Mouse (Mus musculus): ENCODE measurements at regions not wholly inside any gene's neighbourhood (a gene's known extent, or its start where the extent isn't known, plus 50 kb on each side); places are given as distances from the start of the nearest gene placed in this dataset.

DNA sequence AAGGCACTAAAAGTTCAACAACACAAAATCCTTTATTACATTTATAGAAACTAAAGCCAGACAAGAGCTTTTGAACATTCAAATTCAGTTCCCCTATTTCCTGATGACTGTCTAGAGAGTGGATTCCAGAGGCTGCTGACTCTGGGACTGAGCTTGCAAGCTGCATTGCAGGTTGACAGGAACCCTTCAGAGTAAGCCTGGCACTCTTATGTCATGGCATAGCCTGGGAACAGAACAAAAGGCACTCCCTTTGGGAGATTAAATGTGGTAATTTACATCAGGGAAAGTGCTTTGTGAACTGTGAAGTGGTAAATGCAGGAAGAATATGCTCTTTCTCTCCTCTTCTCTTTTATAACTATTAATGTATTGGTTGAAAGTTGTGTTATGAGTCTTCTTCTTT, 847.3 kb downstream of the Bcl11a start:
- TF ChIP-seq POLR2A (IDR thresholded peaks at IDR 0.05; ENCODE audit: extremely low read depth, insufficient read depth, low read length) = no peak
- no peak for TF ChIP-seq CTCF (IDR thresholded peaks at IDR 0.05; ENCODE audit: extremely low read depth, insufficient read depth, low read length)
- no peak overlapping the region for H3K4me3 ChIP-seq (ENCODE audit: insufficient read depth, low read length)
- H3K27ac ChIP-seq (ENCODE audit: insufficient read depth, low read length) = no peak overlapping the region
- H3K4me1 ChIP-seq (ENCODE audit: control insufficient read depth, insufficient read depth, low read length) = no peaks in the 10 kb centered on the region

DNA sequence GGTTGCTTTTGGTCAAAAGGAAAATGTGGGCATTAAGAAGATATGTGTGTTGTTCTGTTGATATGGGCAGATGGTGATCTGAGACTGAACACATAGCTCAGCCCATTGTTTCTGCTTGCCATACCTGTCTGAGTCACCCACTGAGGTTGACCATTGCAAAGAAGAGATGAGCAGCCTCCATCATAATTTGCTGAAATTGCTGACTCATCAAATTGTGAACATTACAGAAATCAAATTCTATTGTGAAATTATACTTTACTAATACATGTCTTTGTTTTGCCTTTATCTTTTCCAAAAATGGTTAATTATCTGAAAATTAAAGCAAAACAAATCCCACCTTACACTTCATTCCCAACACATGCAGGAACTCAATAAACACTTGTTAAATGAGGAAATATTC, 865.8 kb downstream of the Bcl11a start:
- no peak overlapping the region for H3K4me3 ChIP-seq (ENCODE audit: insufficient read depth, low read length)
- no peaks in the 10 kb centered on the region for H3K4me1 ChIP-seq (ENCODE audit: control insufficient read depth, insufficient read depth, low read length)
- TF ChIP-seq CTCF (IDR thresholded peaks at IDR 0.05; ENCODE audit: extremely low read depth, insufficient read depth, low read length) (no peak), POLR2A (IDR thresholded peaks at IDR 0.05; ENCODE audit: extremely low read depth, insufficient read depth, low read length) (no peak)
- no peak overlapping the region for H3K27ac ChIP-seq (ENCODE audit: insufficient read depth, low read length)

GRCm38 (mm10) chr11:24951161-24951560, 873.3 kb downstream of the Bcl11a start:
- no peaks in the 10 kb centered on the region for H3K4me1 ChIP-seq (ENCODE audit: control insufficient read depth, insufficient read depth, low read length)
- no peak overlapping the region for H3K27ac ChIP-seq (ENCODE audit: insufficient read depth, low read length)
- TF ChIP-seq CTCF (IDR thresholded peaks at IDR 0.05; ENCODE audit: extremely low read depth, insufficient read depth, low read length) (no peak), POLR2A (IDR thresholded peaks at IDR 0.05; ENCODE audit: extremely low read depth, insufficient read depth, low read length) (no peak)
- no peak overlapping the region for H3K4me3 ChIP-seq (ENCODE audit: insufficient read depth, low read length)

DNA sequence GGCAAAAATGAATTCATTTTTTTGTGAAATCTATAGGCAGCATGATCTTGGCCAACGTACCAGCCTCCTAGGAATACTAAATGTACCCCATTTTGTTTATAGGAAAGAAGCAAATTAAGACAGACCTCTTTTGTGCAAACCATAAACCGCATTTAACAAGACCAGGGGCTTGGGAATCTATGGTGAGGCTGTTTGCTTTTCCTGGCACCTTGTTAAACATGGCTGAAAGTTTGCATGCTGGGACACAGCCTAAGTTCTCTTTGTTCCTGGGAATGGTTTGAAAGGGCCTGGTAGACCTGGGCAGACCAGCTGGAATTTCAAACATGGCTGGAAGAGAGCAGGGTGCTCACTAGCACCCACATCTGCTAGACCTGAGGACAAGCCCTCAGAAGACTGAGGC, 894.5 kb downstream of the Bcl11a start:
- Histone ChIP-seq H3K4me3 (ENCODE audit: insufficient read depth, low read length) (no peak overlapping the region), H3K4me1 (ENCODE audit: control insufficient read depth, insufficient read depth, low read length) (no peaks in the 10 kb centered on the region), H3K27ac (ENCODE audit: insufficient read depth, low read length) (no peak overlapping the region)
- TF ChIP-seq CTCF (IDR thresholded peaks at IDR 0.05; ENCODE audit: extremely low read depth, insufficient read depth, low read length) = no peak
- TF ChIP-seq POLR2A (IDR thresholded peaks at IDR 0.05; ENCODE audit: extremely low read depth, insufficient read depth, low read length) = no peak

DNA sequence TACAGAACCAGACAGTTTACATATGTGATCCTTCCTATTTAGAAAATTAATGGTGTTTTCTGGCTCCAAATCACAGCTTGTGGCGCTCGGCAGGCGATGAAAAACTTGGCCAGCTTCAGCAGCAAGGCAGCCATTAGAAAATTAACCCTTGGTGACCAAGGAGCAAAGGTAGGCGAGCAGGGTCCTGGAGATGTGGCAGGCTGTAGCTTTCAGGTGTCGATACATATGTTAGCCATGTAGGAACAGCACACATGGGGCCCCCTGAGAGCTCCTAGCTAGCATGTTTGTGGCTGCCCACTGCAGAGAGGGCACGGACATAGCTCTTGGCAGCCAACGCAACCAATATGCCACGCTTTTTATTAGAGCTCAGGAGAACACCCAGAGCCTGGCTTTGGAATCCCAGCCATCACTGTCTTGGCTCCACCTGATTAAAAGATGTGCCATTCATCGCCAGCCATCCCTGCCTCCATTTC, 902.4 kb downstream of the Bcl11a start:
- no peak overlapping the region for H3K27ac ChIP-seq (ENCODE audit: insufficient read depth, low read length)
- no peak overlapping the region for H3K4me3 ChIP-seq (ENCODE audit: insufficient read depth, low read length)
- TF ChIP-seq CTCF (IDR thresholded peaks at IDR 0.05; ENCODE audit: extremely low read depth, insufficient read depth, low read length) (no peak), POLR2A (IDR thresholded peaks at IDR 0.05; ENCODE audit: extremely low read depth, insufficient read depth, low read length) (no peak)
- peaks cover 1% of the 10 kb centered on the region; the same call in 1 of the 2 replicates for H3K4me1 ChIP-seq (ENCODE audit: control insufficient read depth, insufficient read depth, low read length)

- Histone ChIP-seq H3K4me3 (ENCODE audit: insufficient read depth, low read length) (no peak overlapping the region), H3K4me1 (ENCODE audit: control insufficient read depth, insufficient read depth, low read length) (peaks cover 1% of the 10 kb centered on the region; the same call in 1 of the 2 replicates), H3K27ac (ENCODE audit: insufficient read depth, low read length) (no peak overlapping the region)
- no peak for TF ChIP-seq CTCF (IDR thresholded peaks at IDR 0.05; ENCODE audit: extremely low read depth, insufficient read depth, low read length)
- TF ChIP-seq POLR2A (IDR thresholded peaks at IDR 0.05; ENCODE audit: extremely low read depth, insufficient read depth, low read length) = no peak
These were observed 905.3 kb downstream of the Bcl11a start for GRCm38 (mm10) chr11:24983060-24983629.

- TF ChIP-seq CTCF (IDR thresholded peaks at IDR 0.05; ENCODE audit: extremely low read depth, insufficient read depth, low read length) (no peak), POLR2A (IDR thresholded peaks at IDR 0.05; ENCODE audit: extremely low read depth, insufficient read depth, low read length) (no peak)
- Histone ChIP-seq H3K4me3 (ENCODE audit: insufficient read depth, low read length) (no peak overlapping the region), H3K4me1 (ENCODE audit: control insufficient read depth, insufficient read depth, low read length) (no peaks in the 10 kb centered on the region), H3K27ac (ENCODE audit: insufficient read depth, low read length) (no peak overlapping the region)
These were observed 927.6 kb downstream of the Bcl11a start for GRCm38 (mm10) chr11:25005491-25005890.

GRCm38 (mm10) chr11:25026786-25027185, 948.9 kb downstream of the Bcl11a start:
- Histone ChIP-seq H3K4me3 (ENCODE audit: insufficient read depth, low read length) (no peak overlapping the region), H3K27ac (ENCODE audit: insufficient read depth, low read length) (no peak overlapping the region), H3K4me1 (ENCODE audit: control insufficient read depth, insufficient read depth, low read length) (no peaks in the 10 kb centered on the region)
- TF ChIP-seq POLR2A (IDR thresholded peaks at IDR 0.05; ENCODE audit: extremely low read depth, insufficient read depth, low read length) = no peak
- no peak for TF ChIP-seq CTCF (IDR thresholded peaks at IDR 0.05; ENCODE audit: extremely low read depth, insufficient read depth, low read length)

GRCm38 (mm10) chr11:25040983-25041382, 963.1 kb downstream of the Bcl11a start:
- no peak overlapping the region for H3K4me3 ChIP-seq (ENCODE audit: insufficient read depth, low read length)
- peaks cover 1% of the 10 kb centered on the region; the same call in 1 of the 2 replicates for H3K4me1 ChIP-seq (ENCODE audit: control insufficient read depth, insufficient read depth, low read length)
- no peak overlapping the region for H3K27ac ChIP-seq (ENCODE audit: insufficient read depth, low read length)
- TF ChIP-seq CTCF (IDR thresholded peaks at IDR 0.05; ENCODE audit: extremely low read depth, insufficient read depth, low read length) (no peak), POLR2A (IDR thresholded peaks at IDR 0.05; ENCODE audit: extremely low read depth, insufficient read depth, low read length) (no peak)

GRCm38 (mm10) chr11:25042763-25043162, 964.9 kb downstream of the Bcl11a start:
- TF ChIP-seq CTCF (IDR thresholded peaks at IDR 0.05; ENCODE audit: extremely low read depth, insufficient read depth, low read length) (no peak), POLR2A (IDR thresholded peaks at IDR 0.05; ENCODE audit: extremely low read depth, insufficient read depth, low read length) (no peak)
- H3K4me3 ChIP-seq (ENCODE audit: insufficient read depth, low read length) = no peak overlapping the region
- H3K27ac ChIP-seq (ENCODE audit: insufficient read depth, low read length) = no peak overlapping the region
- H3K4me1 ChIP-seq (ENCODE audit: control insufficient read depth, insufficient read depth, low read length) = peaks cover 1% of the 10 kb centered on the region; the same call in 1 of the 2 replicates

Data from cortical plate, adult 2 months (tissue).